Mouse (Mus musculus) adrenal gland, adult 8-10 months (tissue): ENCODE measurements around the gene Psmb8. TPM values are rescaled to one million over a fixed set of nuclear protein-coding genes. Genes with fewer than 3 reads are reported as not detected.

ENCODE experiments used
- DNase-seq: peaks from one replicate; pipeline ENCODE4 v3.0.0; 2022
- total RNA-seq, 4 experiments: library from RNA; stranded (reverse); gene quantifications; 2 replicates each; pipeline ENCODE4 v1.2.4; 2022

The Psmb8 gene
- total RNA-seq, 4 experiments from 2014 or later = 30.4 to 41.2 (median 36.4) TPM

DNA sequence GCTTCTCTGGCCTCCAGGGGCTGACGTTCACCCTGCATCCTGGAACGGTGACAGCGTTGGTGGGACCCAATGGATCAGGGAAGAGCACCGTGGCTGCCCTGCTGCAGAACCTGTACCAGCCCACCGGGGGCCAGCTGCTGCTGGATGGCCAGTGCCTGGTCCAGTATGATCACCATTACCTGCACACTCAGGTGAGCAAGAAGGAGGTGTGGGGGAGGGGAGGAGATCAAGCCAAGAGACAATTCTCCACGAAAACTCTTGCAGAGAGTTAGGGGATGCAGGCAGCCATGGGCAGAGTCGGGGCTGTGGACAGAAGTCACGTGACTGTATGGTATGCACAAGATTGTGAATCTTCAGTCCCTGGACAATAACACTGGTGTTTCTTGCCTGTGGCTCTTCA, 4.1 kb upstream of the Psmb8 start:
- DNase-seq = no peak

DNA sequence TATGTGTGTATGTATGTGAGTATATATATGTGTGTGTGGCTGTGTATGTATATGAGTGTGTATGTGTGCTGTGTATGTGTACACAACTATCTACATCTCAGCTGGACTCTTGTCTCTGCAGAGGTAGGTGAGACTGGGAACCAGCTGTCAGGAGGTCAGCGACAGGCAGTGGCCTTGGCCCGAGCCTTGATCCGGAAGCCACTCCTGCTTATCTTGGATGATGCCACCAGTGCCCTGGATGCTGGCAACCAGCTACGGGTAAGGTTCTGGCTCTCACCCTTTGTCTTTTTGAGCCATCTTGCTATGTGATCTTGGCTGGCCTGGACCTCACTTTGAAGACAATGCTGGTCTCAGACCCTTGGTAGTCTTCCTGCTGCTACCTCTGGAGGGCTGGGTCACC, 2.8 kb upstream of the Psmb8 start:
- DNase-seq = no peak

DNA sequence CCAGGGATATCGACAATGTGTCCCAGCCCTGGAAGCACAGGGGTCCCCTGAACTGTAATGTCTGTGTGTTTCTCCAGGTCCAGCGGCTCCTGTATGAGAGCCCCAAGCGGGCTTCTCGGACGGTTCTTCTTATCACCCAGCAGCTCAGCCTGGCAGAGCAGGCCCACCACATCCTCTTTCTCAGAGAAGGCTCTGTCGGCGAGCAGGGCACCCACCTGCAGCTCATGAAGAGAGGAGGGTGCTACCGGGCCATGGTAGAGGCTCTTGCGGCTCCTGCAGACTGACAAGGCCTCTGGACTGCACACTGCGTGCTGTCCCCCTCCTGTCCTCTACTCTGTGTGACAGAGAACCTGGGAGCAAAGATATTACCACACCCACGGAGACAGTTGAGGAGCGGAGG, 1.0 kb upstream of the Psmb8 start:
- DNase-seq = no peak

DNA sequence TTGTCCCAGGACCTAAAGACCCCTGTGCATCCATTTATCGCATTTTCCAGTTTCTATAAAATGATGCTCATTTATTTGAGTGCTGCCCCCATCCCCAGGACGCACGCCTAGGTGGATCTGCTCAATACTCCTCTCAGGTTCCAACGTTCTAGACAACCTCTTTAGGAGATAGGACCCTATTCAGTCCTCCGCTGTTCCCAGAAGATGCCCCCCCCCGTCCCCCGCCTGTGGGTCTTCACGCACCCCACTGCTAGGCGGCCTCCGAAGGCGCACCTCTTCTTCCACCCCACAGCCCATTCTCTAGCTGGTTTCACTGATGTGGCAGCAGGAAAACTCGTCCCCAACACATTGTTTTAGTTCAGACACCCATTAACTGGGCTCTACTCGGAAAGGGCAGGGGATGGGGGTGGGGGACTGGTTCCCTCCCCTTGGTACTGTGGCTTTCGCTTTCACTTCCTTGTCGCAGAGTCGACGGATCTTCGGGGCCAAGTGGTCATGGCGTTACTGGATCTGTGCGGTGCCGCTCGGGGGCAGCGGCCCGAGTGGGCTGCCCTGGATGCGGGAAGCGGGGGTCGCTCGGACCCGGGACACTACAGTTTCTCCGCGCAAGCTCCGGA, 491 bp downstream of the Psmb8 start:
- no peak for DNase-seq

DNA sequence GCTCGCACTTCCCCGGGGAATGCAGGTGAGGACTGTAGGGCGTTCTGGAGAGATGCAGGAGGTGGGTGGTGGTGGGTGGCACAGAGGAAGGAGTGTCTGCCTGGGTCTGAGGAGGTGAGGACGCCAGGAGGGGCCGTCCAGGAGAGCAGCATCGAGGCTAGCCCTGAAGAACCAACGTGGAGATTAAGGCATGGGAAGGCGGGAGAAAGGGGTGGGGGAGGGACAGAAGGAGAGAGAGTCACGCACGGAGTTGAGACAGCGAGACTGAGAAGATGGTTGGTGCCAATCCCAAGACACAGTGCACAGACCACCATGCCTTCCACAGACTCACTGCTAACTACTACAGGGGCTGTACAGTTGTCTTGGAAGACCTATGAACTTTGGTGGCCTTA, 996 bp downstream of the Psmb8 start:
- no peak for DNase-seq

DNA sequence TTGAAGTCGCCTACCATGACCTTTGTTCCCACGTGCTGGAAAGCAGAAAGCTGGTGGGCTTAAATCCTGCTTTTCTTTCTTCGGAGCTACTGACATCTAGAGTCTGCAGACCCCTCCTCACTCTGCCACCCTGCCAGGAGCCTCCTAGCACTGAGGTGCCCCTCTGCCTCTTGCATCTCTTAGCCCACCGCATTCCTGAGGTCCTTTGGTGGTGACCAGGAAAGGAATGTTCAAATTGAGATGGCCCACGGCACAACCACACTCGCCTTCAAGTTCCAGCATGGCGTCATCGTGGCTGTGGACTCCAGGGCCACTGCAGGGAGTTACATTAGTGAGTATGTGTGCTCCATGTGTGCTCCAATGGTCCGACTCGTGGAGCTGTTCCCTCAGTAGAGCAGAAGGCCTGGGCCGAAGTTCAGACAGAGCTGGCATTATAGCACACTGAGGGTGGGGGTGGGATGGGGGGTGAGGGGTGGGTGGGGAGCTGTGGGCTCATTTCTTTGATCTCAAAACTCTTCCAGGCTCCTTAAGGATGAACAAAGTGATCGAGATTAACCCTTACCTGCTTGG, 1.6 kb downstream of the Psmb8 start:
- no peak for DNase-seq

DNA sequence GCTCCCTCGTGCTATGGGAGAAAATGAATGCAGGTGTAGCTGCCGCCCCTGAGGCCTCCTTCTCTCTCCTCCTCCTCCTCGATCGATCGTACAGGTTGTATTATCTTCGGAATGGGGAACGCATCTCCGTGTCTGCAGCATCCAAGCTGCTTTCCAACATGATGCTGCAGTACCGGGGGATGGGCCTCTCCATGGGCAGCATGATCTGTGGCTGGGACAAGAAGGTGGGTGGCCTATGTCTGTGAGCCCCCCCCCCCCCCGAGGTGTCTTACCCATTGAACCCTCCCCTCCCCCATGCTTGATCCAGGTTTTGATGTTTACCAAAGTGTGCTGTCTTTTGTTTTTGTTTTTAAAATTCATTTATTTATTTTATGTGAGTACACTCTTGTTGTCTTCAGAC, 2.5 kb downstream of the Psmb8 start:
- no peak for DNase-seq

DNA sequence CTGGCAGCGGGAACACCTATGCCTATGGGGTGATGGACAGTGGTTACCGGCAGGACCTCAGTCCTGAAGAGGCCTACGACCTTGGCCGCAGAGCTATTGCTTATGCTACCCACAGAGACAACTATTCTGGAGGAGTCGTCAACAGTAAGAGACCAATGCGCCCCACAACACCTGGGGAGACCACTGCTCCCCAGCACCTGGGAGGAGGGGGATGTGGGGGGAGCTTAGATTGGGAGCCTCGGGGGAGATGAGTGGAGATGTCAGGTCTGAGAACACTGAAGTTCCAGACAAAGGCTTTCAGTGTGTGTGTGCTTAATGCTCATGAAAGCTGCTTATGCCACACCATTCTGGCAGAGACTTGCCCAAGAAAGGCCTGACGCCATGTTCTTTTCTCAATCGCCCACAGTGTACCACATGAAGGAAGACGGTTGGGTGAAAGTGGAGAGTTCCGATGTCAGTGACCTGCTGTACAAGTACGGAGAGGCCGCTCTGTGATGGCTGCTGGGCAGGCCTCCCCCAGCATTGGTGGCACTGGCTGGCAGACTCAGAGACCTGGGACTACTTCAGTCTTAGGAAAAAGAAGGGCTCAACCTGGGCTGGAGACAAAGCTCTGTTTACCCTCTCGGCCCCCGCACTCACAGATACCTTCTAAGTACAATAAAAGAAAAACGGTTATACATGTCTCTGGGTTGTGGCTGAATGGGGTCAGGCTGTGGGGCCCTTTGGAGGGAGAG, 3.4 kb downstream of the Psmb8 start:
- no peak for DNase-seq

DNA sequence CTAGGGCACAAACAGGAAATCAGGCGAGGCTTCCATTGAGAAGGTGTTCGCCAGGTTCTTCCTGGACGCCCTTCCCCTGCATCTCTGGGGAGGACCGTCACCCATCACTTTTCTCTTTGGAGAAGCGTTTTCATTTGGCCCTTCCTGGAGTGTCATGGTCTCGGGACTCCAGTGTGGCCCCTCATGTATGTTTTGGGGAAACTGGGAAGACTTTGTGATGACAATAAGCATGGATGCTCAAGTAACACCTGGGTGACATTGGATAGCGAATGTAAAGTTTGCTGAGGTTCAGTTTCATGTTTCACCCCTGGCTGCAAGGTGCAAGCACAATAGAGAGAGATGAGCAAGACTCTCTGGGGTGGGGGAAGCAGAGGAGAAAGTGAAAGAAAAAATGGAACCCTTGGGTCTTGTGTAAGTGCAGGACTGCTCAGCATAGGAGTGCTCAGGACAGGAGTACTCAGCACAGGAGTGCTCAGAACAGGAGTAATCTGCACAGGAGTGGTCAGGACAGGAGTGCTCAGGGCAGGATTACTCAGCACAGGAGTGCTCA, 4.1 kb downstream of the Psmb8 start:
- no peak for DNase-seq

DNA sequence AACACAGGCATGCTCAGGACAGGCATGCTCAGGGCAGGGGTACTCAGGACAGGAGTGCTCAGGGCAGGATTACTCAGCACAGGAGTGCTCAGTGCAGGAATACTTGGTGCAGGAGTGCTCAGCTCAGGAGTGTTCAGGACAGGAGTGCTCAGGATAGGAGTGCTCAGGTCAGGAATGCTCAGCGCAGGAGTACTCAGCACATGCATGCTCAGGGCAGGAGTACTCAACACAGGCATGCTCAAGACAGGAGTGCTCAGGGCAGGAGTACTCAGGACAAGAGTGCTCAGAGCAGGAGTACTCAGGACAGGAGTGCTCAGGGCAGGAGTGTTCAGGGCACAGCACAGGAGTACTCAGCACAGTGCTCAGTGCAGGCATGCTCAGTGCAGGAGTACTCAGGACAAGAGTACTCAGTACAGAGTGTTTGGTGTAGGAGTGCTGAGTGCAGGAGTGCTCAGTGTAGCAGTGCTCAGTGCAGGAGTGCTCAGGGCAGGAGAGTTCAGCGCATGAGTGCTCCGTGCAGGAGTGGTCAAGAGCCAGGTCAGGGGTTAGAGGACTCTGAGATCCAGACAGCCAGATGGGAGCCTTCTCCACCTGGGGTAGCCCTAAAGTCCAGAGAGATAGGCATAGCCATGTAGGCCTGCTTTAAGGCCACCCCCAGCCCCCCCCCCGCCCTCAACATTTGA, 5.4 kb downstream of the Psmb8 start:
- no peak for DNase-seq

DNA sequence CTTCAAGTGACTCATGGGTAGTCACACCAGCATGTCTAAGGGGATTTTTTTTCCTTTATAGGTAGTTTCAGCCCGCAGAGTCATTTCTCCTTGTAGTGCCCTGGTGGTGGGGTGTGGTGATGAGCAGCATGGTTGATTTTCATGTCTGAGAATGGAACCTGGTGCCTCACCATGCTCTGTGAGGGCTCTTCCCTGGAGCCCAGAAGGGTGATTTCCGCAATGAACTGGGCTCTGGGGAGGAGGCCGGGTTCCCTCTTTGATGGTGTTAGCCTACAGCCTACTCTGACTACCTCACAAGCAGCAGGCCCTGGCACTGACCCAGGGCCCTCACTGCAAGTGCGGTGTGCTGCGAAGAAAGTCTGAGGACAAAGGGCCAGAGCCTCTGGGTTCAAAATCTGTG, 5.9 kb downstream of the Psmb8 start, which contains the start of gene Tap2:
Gene Tap2 (plus strand): TSS at position 84 of the 400 bp plus-strand sequence.
- DNase-seq = no peak

DNA sequence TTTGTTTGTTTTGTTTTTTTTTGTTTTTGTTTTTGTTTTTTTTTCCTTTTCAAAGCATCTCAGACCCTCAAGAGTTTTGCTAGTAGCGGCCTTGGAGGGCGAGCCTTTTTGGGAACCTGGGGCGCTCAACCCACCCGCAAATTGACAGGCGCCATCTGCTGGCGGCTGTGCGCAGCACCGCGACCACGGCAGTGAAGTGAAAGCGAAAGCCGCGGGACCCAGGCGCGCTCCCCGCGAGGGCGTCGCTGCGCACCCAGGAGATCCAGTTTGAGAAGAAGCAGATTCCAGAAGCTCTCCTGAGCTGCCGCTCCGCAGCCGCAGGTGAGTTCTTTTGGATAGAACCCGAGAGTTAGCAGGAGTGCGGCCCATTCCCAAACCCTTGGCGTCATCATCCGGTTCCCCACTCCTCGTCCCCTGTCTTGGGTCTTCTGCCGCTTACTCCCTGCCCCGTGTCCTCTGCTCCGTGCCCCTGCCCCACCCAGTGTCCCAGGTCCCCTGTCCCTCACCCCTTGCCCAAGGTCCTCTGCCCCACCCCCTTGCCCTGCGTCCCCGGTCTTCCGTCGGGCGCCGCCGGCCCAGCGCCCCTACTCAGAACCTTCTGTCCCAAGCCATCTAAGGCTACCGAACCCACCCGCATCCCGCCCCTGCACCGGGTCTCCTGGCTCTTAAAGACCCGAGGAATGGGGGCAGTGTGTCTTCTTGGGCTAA, 6.9 kb downstream of the Psmb8 start:
- peak; percentile 79 for DNase-seq

DNA sequence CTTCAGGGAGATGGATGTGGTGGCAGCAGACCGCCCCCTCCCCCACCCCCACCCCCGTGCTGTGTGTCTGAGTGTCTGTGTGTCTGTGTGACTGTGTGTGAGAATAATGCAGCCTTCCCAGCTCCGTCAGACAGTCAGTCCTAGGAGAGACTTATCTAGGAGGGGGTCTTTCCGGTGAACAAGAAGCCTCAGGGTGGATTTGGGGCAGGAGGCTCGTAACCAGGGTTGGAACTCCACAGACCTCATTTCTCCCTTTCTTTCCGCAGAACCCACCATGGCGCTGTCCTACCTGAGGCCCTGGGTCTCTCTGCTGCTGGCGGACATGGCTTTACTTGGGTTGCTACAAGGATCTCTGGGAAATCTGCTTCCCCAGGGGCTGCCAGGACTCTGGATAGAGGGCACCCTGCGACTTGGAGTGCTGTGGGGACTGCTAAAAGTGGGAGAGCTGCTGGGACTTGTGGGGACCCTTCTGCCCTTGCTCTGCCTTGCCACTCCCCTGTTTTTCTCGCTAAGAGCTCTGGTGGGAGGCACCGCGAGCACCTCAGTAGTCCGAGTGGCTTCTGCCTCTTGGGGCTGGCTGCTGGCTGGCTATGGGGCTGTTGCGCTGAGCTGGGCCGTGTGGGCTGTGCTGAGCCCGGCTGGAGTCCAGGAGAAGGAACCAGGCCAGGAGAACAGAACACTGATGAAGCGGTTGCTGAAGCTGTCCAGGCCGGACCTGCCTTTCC, 7.7 kb downstream of the Psmb8 start:
- DNase-seq = no peak

DNA sequence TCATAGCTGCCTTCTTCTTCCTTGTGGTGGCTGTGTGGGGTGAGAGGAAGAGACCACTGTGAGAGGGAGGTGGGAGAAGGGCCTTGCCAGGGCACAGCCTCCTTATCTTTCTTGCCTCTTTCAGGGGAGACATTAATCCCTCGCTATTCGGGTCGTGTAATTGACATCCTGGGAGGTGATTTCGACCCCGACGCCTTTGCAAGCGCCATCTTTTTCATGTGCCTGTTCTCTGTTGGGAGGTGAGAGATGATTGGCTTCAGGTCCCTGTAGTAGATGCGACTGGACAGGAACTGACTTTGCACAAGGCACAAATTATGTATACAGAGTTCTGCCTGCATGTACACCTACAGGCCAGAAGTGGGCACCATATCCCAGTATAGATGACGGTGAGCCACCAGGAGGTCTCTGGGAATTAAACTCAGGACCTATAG, 8.2 kb downstream of the Psmb8 start:
- DNase-seq = no peak

DNA sequence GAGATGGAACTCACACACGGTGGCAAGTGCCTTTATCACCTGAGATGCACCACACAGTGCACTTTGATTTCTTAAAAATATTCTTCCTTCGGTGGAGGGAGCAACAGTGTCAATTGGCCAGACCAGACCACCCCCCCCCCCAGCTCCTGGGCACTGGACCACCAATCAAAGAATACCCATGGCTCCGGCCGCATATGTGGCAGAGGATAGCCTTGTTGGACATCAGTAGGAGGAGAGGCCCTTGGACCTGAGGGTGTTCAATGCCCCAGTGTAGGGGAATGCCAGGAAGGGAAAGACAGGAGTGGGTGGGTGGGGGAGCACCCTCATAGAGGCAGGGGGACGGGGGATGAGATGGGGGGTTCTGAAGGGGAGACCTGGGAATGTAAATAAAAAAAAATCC, 9.2 kb downstream of the Psmb8 start:
- no peak for DNase-seq

DNA sequence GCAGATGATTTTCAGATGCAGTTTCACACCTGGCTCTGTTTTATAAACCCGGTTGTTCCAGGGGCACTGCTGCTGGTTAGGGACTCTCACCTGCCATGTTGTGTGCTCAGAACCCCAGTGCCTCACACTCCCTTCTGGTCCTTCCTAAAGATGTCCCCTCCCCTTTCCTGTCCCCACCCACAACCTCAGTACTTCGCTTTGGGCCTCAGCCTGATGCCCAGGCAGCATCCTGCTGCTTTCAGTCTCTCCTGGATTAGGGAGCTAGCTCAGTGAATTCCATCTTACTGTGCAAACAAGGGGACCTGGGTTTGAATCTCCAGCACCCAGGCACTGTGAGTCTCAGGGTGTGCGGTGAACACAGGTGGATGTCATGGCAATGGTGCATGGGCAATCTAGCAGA, 9.9 kb downstream of the Psmb8 start:
- DNase-seq = no peak

DNA sequence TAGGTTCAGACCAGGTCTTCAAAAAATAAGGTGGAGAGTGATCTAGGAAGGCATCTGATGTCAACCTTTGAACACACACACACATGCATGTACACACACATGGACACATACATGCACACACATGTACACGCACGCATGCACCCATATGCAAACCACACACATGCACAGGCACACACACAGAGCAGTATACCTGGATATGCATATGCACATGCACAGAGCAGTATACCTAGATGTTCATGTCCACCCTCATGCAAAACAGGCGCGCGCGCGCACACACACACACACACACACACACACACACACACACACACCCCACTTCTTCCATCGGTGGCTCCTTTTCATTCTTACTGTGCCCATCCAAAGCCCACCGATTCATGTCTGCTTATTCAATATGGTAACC, 10.3 kb downstream of the Psmb8 start:
- DNase-seq = peak; percentile 1

DNA sequence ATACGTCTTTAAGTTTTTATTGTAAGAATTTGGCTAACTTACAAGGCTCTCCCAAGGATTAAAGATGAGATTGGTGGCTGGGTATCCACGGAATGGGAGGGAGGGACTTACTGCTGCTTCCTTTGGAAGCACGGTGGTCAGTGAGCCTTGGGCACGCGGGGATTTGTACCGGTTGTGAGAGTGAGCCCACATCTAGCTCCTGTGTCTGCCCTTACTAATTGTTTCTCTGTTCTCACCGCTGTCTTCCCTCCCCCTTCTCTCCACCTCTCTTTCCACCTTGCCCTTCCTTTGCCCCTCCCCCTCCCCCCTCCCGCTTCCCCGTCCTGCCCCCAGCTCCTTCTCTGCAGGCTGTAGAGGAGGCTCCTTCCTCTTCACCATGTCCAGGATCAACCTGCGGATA, 10.9 kb downstream of the Psmb8 start:
- no peak for DNase-seq

DNA sequence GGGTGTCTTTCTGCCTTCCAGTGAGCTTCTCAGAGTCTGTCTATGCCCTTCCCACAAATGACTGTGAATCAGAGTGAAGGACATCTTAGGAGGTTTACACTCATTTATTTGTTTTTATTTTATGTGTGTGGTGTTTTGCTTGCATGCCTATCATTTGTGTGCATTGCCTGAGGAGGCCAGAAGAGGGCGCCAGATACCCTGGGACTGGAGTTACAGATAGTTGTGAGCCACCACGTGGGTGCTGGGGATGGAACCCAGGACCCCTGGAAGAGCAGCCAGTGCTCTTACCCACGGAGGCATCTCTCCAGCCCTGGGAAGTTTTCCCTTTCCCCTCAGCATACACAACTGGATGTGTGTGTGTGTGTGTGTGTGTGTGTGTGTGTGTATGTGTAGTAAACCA, 12.2 kb downstream of the Psmb8 start:
- DNase-seq = peak; percentile 1

DNA sequence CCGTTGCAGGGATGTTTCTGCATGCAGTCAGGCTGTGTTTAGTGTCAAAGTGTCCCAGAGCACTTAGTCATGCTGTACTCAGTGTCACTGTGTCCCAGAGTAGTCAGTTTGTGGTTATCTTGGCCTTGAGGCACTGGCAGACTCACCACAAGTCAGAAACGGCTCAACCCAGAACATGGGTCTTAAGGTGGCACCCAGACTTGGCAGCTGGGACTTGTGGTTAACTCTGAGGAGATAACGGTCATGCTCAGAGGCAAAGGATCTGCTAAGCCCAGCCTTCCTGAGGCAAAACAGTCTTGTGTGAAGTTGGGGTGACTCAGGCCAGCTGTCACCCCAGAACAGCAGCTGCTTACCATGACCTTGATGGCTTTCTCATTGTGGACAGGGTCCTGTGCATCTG, 13.1 kb downstream of the Psmb8 start:
- DNase-seq = peak; percentile 74

DNA sequence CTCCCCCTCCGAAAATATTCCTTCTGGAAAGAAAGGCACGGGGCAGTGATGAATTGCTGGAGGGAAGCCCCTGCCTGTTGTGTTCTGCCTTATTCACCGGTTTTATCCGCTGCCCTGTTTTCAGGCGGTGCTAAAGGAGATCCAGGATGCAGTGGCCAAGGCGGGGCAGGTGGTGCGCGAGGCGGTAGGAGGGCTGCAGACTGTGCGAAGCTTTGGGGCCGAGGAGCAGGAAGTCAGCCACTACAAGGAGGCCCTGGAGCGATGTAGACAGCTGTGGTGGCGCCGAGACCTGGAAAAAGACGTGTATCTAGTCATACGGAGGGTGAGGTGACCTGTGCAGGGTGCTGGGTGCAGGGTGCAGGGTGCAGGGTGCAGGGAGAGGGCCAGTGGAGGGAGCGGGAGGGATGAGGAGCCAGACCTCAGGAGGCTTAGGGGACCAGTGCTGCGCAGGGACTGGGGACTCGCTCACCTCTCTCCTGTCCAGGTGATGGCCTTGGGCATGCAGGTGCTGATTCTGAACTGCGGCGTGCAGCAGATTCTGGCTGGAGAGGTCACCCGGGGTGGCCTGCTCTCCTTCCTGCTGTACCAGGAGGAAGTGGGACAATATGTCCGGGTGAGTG, 14.3 kb downstream of the Psmb8 start:
- DNase-seq = peak; percentile 1
